Mouse (Mus musculus) stomach, postnatal 0 days (tissue): ENCODE data around the gene Piwil4. TPM values are rescaled to one million over a fixed set of nuclear protein-coding genes. Genes with fewer than 3 reads are reported as not detected.
"Not testable (repeated sequence)": the region's sequence is repeated elsewhere in the genome, so short reads cannot be mapped to it uniquely, and the experiment has no call there.

ENCODE experiments used
- ATAC-seq: fragments of 200-750 bp; cut with Nextera tagmentation; 2 replicates; pipeline ENCODE4 v1.8.0; 2017; ENCODE audit not compliant: low FRiP score, low TSS enrichment
- DNase-seq: peaks from one replicate; pipeline ENCODE4 v3.0.0-alpha.2; 2016; ENCODE audit warnings: low spot score
- H3K27ac ChIP-seq: fragments of 300-500 bp; sonication (generic); replicated peaks from 2 replicates; pipeline ENCODE4 v1.5.1; 2014; ENCODE audit warnings: mild to moderate bottlenecking, control low read depth
- H3K27me3 ChIP-seq: fragments of 300-500 bp; sonication (generic); 2 replicates; pipeline ENCODE4 v1.6.1; 2014; ENCODE audit warnings: low read length; ENCODE audit not compliant: control insufficient read depth, insufficient read depth
- H3K36me3 ChIP-seq: fragments of 300-500 bp; sonication (generic); 2 replicates; pipeline ENCODE4 v1.6.1; 2014; ENCODE audit warnings: low read length, mixed read lengths; ENCODE audit not compliant: control insufficient read depth, insufficient read depth
- H3K4me1 ChIP-seq: fragments of 300-500 bp; sonication (generic); replicated peaks from 2 replicates; pipeline ENCODE4 v1.6.1; 2014; ENCODE audit warnings: antibody characterized with exemption; ENCODE audit not compliant: control insufficient read depth, insufficient read depth
- H3K4me2 ChIP-seq: fragments of 300-500 bp; sonication (generic); replicated peaks from 2 replicates; pipeline ENCODE4 v1.6.1; 2014; ENCODE audit warnings: low read depth, mild to moderate bottlenecking, control low read depth, moderate library complexity
- H3K4me3 ChIP-seq: fragments of 300-500 bp; sonication (generic); 2 replicates; pipeline ENCODE4 v1.5.1; 2014; ENCODE audit warnings: low read depth, low read length, control low read depth
- H3K9ac ChIP-seq: fragments of 300-500 bp; sonication (generic); 2 replicates; pipeline ENCODE4 v1.6.1; 2014; ENCODE audit warnings: mild to moderate bottlenecking, low read length, control low read depth, mixed read lengths
- H3K9me3 ChIP-seq: fragments of 300-500 bp; sonication (generic); 2 replicates; pipeline ENCODE4 v1.6.1; 2016; ENCODE audit warnings: low read length; ENCODE audit not compliant: control insufficient read depth
- CTCF ChIP-seq: IDR thresholded peaks from 2 replicates; pipeline ENCODE4 v1.5.1; 2016; ENCODE audit warnings: antibody characterized with exemption, low read depth, mild to moderate bottlenecking, moderate library complexity
- EP300 ChIP-seq: optimal IDR thresholded peaks from 2 replicates; pipeline ENCODE3; 2016; ENCODE audit warnings: antibody characterized with exemption
- WGBS: fragments of 180-500 bp; shearing (Covaris S2); extraction: QIAGEN DNeasy Blood & Tissue Kit; methylation state at CpG from one replicate; pipeline ENCODE4 v1.1.7; 2014; 5-methylcytosine and 5-hydroxymethylcytosine counted together
- polyA plus RNA-seq: library from polyadenylated mRNA; unstranded; fragments of >200 nt; fragmentation: Nextera tagmentation; extraction: Ambion mirVana; gene quantifications from 2 replicates; pipeline ENCODE4 v1.2.1, GENCODE M21; 2015

Gene Piwil4
- polyA plus RNA-seq, 1 experiment from 2014 or later = 0.53 TPM

DNA sequence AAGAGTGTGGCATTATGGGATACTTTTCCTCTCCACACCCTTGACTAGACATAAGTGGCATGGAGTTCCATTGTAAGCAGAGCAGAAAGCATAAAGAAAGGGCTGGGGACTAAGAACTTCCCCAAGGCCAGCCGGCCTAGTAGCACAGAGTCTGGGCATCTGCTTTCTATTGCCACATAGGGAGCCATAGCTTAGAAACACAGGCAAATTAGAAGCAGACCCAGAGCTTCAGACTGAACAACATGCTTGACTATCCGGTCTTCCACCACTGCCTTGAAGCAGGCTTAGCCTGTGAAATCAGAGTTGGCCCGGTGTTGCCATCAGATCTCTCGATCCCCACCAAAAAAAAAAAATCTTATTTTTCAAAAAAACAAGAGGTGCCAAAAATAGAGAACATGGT is 67.4 kb downstream of the Piwil4 start:
- WGBS = 89% methylated on average over 4 of the region's 4 CpGs
- Histone ChIP-seq H3K4me1 (no peaks in the 10 kb centered on the region), H3K4me3 (no peak overlapping the region), H3K27me3 (no peaks in the 10 kb centered on the region), H3K27ac (no peak overlapping the region), H3K4me2 (no peak overlapping the region), H3K36me3 (no peaks in the 10 kb centered on the region), H3K9ac (no peak overlapping the region), H3K9me3 (no peaks in the 10 kb centered on the region)
- ATAC-seq (no peak), DNase-seq (no peak)
- no peak for TF ChIP-seq EP300
- TF ChIP-seq CTCF = no peak

DNA sequence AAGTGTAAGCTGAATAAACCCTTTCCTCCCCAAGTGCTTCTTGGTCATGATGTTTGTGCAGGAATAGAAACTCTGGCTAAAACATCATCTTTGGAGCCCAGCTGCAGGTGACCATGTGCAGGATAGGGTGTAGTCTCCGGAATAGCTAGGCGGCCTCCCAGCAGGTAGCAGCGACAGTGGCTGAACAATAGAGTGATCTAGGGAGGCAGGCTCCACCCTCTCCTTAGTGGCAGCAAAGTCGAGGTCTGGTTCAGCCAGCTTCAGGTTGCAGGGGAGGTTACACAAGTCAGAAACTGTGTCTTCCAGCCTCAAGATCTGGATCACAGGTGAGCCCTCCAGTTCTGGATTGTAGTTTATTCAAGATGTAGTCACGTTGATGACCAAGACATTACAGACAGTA is 68.6 kb downstream of the Piwil4 start:
- not testable (repeated sequence) for H3K27ac ChIP-seq, H3K4me2 ChIP-seq, ATAC-seq

DNA sequence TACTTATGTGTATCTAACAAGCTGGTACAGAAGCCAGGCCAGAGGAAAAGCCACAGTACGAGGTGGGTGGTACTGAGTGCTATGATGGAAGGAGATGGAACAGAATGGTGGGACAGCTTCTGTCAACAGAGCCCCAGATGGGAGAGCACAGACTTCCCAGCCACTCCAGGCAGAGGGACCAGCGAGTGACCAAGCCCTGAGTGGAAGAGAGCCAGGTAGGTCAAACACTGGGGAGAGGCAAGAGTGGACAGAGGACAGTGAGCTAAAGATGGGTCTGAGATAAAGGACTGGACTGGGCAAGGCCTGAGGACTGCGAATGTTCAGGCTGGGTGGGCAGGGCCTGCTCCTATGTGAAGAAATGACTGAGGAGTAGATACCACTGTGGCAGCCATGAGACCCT is 72.2 kb downstream of the Piwil4 start:
- Histone ChIP-seq H3K36me3 (no peaks in the 10 kb centered on the region), H3K4me3 (no peak overlapping the region), H3K4me2 (no peak overlapping the region), H3K27me3 (no peaks in the 10 kb centered on the region), H3K9ac (no peak overlapping the region), H3K9me3 (no peaks in the 10 kb centered on the region), H3K27ac (no peak overlapping the region), H3K4me1 (no peaks in the 10 kb centered on the region)
- TF ChIP-seq EP300 = no peak
- no peak for TF ChIP-seq CTCF
- whole genome bisulfite sequencing = 74% methylated on average over 3 of the region's 3 CpGs
- ATAC-seq (no peak), DNase-seq (no peak)

More for the DNA sequence above, 68.6 kb downstream of the Piwil4 start:
- not testable (repeated sequence) for H3K4me3 ChIP-seq, DNase-seq, H3K36me3 ChIP-seq, H3K9me3 ChIP-seq, H3K4me1 ChIP-seq, H3K9ac ChIP-seq, H3K27me3 ChIP-seq
- WGBS = 37% methylated on average over 5 of the region's 5 CpGs

DNA sequence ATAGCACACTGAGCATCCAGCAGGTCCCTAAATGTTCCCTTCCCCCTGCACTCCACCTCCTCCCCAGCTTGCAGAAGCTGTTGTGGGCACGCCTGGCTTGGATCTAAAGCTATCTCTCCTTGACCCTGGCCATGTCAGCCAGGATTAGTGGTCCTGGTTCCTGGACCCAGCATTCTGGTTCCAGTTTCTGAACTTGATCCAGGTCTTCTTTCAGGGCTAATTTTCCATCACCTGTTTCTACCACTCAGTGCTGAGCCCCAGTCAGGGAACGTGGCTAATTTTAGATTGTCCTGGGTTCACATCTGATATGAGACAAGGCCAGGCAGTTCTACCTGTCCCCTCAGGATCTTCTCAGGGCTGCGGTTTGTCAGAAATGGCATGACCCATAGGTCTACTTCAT is 74.5 kb downstream of the Piwil4 start:
- no peak overlapping the region for H3K27ac ChIP-seq
- DNase-seq (no peak), ATAC-seq (no peak)
- no peak for TF ChIP-seq EP300
- no peak for TF ChIP-seq CTCF
- no peaks in the 10 kb centered on the region for H3K4me1 ChIP-seq
- no peak overlapping the region for H3K4me2 ChIP-seq
- 85% methylated on average over 3 of the region's 3 CpGs for WGBS
- H3K36me3 ChIP-seq = no peaks in the 10 kb centered on the region
- no peaks in the 10 kb centered on the region for H3K9me3 ChIP-seq
- H3K9ac ChIP-seq = no peak overlapping the region
- H3K4me3 ChIP-seq = no peak overlapping the region
- H3K27me3 ChIP-seq = no peaks in the 10 kb centered on the region

DNA sequence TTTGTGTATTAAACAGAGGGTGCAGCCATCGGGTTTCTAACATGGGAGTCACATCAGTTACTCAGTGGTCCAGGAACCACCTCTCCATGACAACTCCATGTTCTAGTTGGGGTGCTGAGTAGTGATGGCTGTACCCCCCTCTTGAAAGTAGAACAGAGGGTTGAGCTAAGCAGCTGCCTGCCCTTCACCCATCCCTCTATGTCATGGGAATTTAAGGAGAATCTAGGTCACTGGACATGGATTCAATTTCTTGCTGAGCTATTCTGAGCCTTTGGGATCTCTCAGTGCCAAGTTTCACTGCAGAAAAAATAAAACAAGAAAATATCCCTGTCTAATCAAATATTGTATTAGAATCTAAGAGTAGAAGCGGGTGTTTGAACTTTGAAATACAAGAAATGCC is 76.9 kb downstream of the Piwil4 start:
- Histone ChIP-seq H3K9me3 (no peaks in the 10 kb centered on the region), H3K4me1 (no peaks in the 10 kb centered on the region), H3K36me3 (no peaks in the 10 kb centered on the region), H3K4me2 (no peak overlapping the region), H3K9ac (no peak overlapping the region), H3K27ac (peak overlapping the region; percentile 63; the same call in 1 of the 2 replicates), H3K4me3 (no peak overlapping the region), H3K27me3 (no peaks in the 10 kb centered on the region)
- WGBS = 86% methylated on average over 2 of the region's 2 CpGs
- no peak for TF ChIP-seq EP300
- TF ChIP-seq CTCF = no peak
- DNase-seq = no peak
- ATAC-seq = no peak

GRCm38 (mm10) chr9:14662876-14663275 is 77.7 kb downstream of the Piwil4 start:
- H3K36me3 ChIP-seq = no peaks in the 10 kb centered on the region
- ATAC-seq (0 out of 2 replicates have a peak, but pooled peaks have one; percentile 53), DNase-seq (no peak)
- 0 out of 2 replicates have a peak, but pooled peaks have one; percentile 17 for TF ChIP-seq CTCF
- no peak for TF ChIP-seq EP300
- no peaks in the 10 kb centered on the region for H3K9me3 ChIP-seq
- H3K27ac ChIP-seq = peak overlapping the region; percentile 89
- no peak overlapping the region for H3K4me2 ChIP-seq
- H3K4me3 ChIP-seq = no peak overlapping the region
- 57% methylated on average over 7 of the region's 7 CpGs for WGBS
- no peaks in the 10 kb centered on the region for H3K27me3 ChIP-seq
- 0 out of 2 replicates have a peak overlapping the region, but pooled peaks have one; percentile 13 for H3K9ac ChIP-seq
- no peaks in the 10 kb centered on the region for H3K4me1 ChIP-seq
